Mouse (Mus musculus) E14TG2a.4 (cell line): Measurements from ENCODE around the gene Carf.
A peak's percentile ranks its signal among the peaks of the same experiment; 100 is the strongest.
"Not testable (repeated sequence)": the region's sequence is repeated elsewhere in the genome, so short reads cannot be mapped to it uniquely, and the experiment has no call there.

Experiments
- H3K27me3 ChIP-seq: 2 replicates; pipeline ENCODE4 v1.6.1; 2014; ENCODE audit warnings: low read length, control low read depth; ENCODE audit not compliant: insufficient read depth
- H3K36me3 ChIP-seq: 2 replicates; pipeline ENCODE4 v1.6.1; 2014; ENCODE audit warnings: low read length, control low read depth; ENCODE audit not compliant: insufficient read depth
- H3K4me1 ChIP-seq: replicated peaks from 2 replicates; pipeline ENCODE4 v1.6.1; 2014; ENCODE audit warnings: low read depth, low read length, control low read depth
- H3K4me3 ChIP-seq: replicated peaks from 2 replicates; pipeline ENCODE4 v1.5.1; 2014; ENCODE audit warnings: mild to moderate bottlenecking, low read length
- H3K9me3 ChIP-seq: 2 replicates; pipeline ENCODE4 v1.6.1; 2014; ENCODE audit warnings: low read length, control low read depth
- CTCF ChIP-seq: conservative IDR thresholded peaks from 2 replicates; pipeline ENCODE4 v1.5.1; 2014; ENCODE audit warnings: low read length
- NANOG ChIP-seq: IDR thresholded peaks from 2 replicates; pipeline ENCODE4 v1.6.1; 2014; ENCODE audit warnings: borderline replicate concordance, low read length, mixed read lengths
- POU5F1 ChIP-seq: IDR thresholded peaks from 2 replicates; pipeline ENCODE4 v1.6.1; 2014; ENCODE audit warnings: low read length, borderline replicate concordance

The Carf gene

DNA sequence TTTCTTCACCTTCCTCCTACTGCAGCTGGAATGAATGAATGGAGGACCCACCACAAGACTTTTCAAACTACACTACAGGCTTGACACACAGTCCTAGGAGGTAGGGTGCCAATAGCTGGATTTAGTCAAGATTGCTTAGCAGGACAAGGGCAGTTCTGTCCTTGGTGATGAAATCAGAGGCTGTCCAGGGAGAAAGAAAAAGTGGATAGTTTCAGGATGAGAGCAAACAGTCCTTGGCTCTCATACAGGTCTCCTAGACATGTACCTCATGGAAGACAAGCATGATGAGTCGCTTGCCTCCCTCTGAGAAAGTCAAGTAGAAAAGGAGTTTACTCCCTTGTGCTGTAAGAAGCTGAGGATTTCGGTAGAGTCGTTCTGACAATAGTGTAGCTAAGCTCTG, 65.6 kb downstream of the Carf start:
- no peaks in the 10 kb centered on the region for H3K36me3 ChIP-seq
- no peak overlapping the region for H3K4me3 ChIP-seq
- no peaks in the 10 kb centered on the region for H3K9me3 ChIP-seq
- TF ChIP-seq POU5F1 (no peak), NANOG (no peak), CTCF (no peak)
- no peaks in the 10 kb centered on the region for H3K27me3 ChIP-seq
- no peaks in the 10 kb centered on the region for H3K4me1 ChIP-seq

- Histone ChIP-seq H3K4me1 (no peaks in the 10 kb centered on the region), H3K27me3 (peaks cover 2% of the 10 kb centered on the region; the same call in 1 of the 2 replicates), H3K9me3 (no peaks in the 10 kb centered on the region), H3K36me3 (no peaks in the 10 kb centered on the region), H3K4me3 (no peak overlapping the region)
- TF ChIP-seq NANOG (no peak), CTCF (no peak), POU5F1 (no peak)
These were observed 71.6 kb downstream of the Carf start for GRCm38 (mm10) chr1:60169626-60170025.

DNA sequence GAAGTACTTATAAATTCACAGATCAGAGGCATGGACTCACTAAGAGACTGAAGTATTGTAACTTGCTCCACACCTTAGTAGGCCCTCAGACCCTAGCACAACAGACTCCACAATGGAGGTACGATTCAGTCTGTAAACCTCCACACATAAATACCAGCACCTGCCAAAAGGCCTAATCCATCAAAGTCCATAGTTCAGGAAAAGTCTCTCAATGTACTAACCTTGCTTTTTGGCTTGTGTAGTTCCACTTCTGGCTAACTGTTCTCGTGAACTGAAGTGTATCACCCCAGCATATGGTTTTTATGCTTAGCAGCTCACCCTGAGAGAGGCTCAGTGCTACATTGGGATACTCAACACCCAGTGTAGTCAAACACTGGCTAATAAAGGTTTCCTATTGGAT, 72.2 kb downstream of the Carf start:
- Histone ChIP-seq H3K4me3 (no peak overlapping the region), H3K9me3 (no peaks in the 10 kb centered on the region), H3K36me3 (no peaks in the 10 kb centered on the region), H3K27me3 (peaks cover 6% of the 10 kb centered on the region; the same call in 1 of the 2 replicates), H3K4me1 (no peaks in the 10 kb centered on the region)
- TF ChIP-seq NANOG (no peak), CTCF (no peak), POU5F1 (no peak)

GRCm38 (mm10) chr1:60173119-60173518, 75.1 kb downstream of the Carf start:
- TF ChIP-seq POU5F1 (no peak), CTCF (no peak), NANOG (no peak)
- Histone ChIP-seq H3K9me3 (no peaks in the 10 kb centered on the region), H3K27me3 (peaks cover 6% of the 10 kb centered on the region; the same call in 1 of the 2 replicates), H3K36me3 (no peaks in the 10 kb centered on the region), H3K4me3 (no peak overlapping the region), H3K4me1 (no peaks in the 10 kb centered on the region)

- not testable (repeated sequence) for H3K36me3 ChIP-seq, H3K9me3 ChIP-seq, H3K4me3 ChIP-seq
- Histone ChIP-seq H3K27me3 (peaks cover 11% of the 10 kb centered on the region; the same call in 1 of the 2 replicates), H3K4me1 (peaks cover 22% of the 10 kb centered on the region)
These were observed 79.8 kb downstream of the Carf start for GRCm38 (mm10) chr1:60177814-60178213.

DNA sequence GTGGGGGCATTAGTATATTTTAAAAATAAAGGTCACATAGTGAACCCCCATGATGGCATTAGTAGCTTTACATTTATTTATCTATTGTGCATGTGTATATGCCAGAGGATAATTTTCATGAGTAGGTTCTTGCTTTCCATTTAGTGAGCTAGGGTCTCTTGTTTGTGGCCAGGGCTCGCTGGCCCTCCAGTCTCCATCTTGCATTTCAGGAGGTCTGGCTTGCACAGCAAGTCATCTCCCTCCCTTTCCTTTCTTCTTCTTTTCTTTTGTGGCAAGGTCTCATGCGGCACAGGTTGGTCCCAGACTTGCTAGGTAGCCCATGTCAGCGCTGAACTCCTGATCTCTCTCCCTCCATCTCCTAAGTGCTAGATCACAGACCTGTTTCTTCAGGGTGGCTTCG, 81.3 kb downstream of the Carf start:
- H3K4me1 ChIP-seq = peaks cover 22% of the 10 kb centered on the region
- H3K27me3 ChIP-seq = peaks cover 9% of the 10 kb centered on the region; the same call in 1 of the 2 replicates
- H3K36me3 ChIP-seq = no peaks in the 10 kb centered on the region
- TF ChIP-seq CTCF = no peak
- no peak for TF ChIP-seq NANOG
- no peak for TF ChIP-seq POU5F1
- peak overlapping the region; percentile 90 for H3K4me3 ChIP-seq
- H3K9me3 ChIP-seq = no peaks in the 10 kb centered on the region

GRCm38 (mm10) chr1:60179932-60180783, 82.1 kb downstream of the Carf start, which contains the start of gene Nbeal1:
Nbeal1 (plus strand) TSS chr1:60180599.
- TF ChIP-seq POU5F1 (no peak), CTCF (no peak), NANOG (no peak)
- Histone ChIP-seq H3K9me3 (no peaks in the 10 kb centered on the region), H3K36me3 (0 out of 2 replicates have a peak, but pooled peaks cover 3% of the 10 kb centered on the region), H3K4me3 (peak within 1 kb of the TSS; percentile 90), H3K4me1 (peaks cover 22% of the 10 kb centered on the region), H3K27me3 (peaks cover 5% of the 10 kb centered on the region; the same call in 1 of the 2 replicates)

DNA sequence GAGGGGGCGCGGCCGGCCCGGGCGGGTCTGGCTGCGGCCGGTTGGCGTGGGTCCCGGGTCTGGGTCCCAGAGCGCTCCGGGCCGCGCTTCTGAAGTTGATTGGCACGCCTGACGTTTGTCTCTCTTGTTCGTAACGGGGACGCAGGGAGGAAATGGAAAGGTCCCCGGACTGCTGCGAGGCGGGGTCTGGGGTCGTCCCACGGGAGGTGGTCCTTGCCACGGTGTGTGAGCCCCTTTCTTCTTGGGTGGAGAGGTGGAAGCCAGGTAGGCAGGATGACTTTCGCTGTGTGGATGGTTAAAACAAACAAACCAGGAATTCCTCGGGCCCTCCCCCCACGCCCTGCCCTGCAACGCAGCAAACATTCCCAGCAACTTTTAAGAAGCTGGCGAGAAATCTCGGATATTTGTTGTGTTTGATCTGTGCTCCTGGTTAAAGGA, 82.8 kb downstream of the Carf start:
- Histone ChIP-seq H3K27me3 (peaks cover 5% of the 10 kb centered on the region; the same call in 1 of the 2 replicates), H3K4me3 (peak overlapping the region; percentile 90), H3K9me3 (no peaks in the 10 kb centered on the region), H3K4me1 (peaks cover 22% of the 10 kb centered on the region), H3K36me3 (0 out of 2 replicates have a peak, but pooled peaks cover 6% of the 10 kb centered on the region)
- no peak for TF ChIP-seq POU5F1
